Mouse (Mus musculus) hindbrain, embryonic 14.5 days (tissue): ENCODE measurements around the gene Tmpo. TPM values are rescaled to one million over a fixed set of nuclear protein-coding genes. Genes with fewer than 3 reads are reported as not detected.
A peak's percentile ranks its signal among the peaks of the same experiment; 100 is the strongest.

Source experiments
- ATAC-seq: fragments of 200-750 bp; cut with Nextera tagmentation; 2 replicates; pipeline ENCODE4 v1.8.0; 2017; ENCODE audit warnings: moderate number of reproducible peaks, mild to moderate bottlenecking, moderate TSS enrichment, moderate library complexity; ENCODE audit not compliant: low FRiP score
- DNase-seq: peaks from one replicate; pipeline ENCODE4 v3.0.0-alpha.2; 2015; ENCODE audit warnings: low spot score
- H3K27ac ChIP-seq: fragments of 300-500 bp; sonication (generic); 2 replicates; pipeline ENCODE4 v1.5.1; 2014; ENCODE audit warnings: mild to moderate bottlenecking, moderate library complexity
- H3K27me3 ChIP-seq: fragments of 300-500 bp; sonication (generic); 2 replicates; pipeline ENCODE4 v1.6.1; 2014; ENCODE audit warnings: mild to moderate bottlenecking, low read length, mixed read lengths; ENCODE audit not compliant: control insufficient read depth, insufficient read depth
- H3K36me3 ChIP-seq: fragments of 300-500 bp; sonication (generic); replicated peaks from 2 replicates; pipeline ENCODE4 v1.6.1; 2014; ENCODE audit not compliant: control insufficient read depth, insufficient read depth
- H3K4me1 ChIP-seq: fragments of 300-500 bp; sonication (generic); replicated peaks from 2 replicates; pipeline ENCODE4 v1.6.1; 2014; ENCODE audit warnings: antibody characterized with exemption, low read length, mixed read lengths; ENCODE audit not compliant: control insufficient read depth, insufficient read depth
- H3K4me2 ChIP-seq: fragments of 300-500 bp; sonication (generic); replicated peaks from 2 replicates; pipeline ENCODE4 v1.6.1; 2014; ENCODE audit warnings: mild to moderate bottlenecking, moderate library complexity
- H3K4me3 ChIP-seq: fragments of 300-500 bp; sonication (generic); replicated peaks from 2 replicates; pipeline ENCODE4 v1.5.1; 2014; ENCODE audit warnings: mild to moderate bottlenecking, low read length
- H3K9ac ChIP-seq: fragments of 300-500 bp; sonication (generic); 2 replicates; pipeline ENCODE4 v1.6.1; 2014
- H3K9me3 ChIP-seq: fragments of 300-500 bp; sonication (generic); 2 replicates; pipeline ENCODE4 v1.6.1; 2016; ENCODE audit warnings: low read length; ENCODE audit not compliant: control insufficient read depth
- WGBS: fragments of 180-500 bp; shearing (Covaris S2); extraction: QIAGEN DNeasy Blood & Tissue Kit; methylation state at CpG from one replicate; pipeline ENCODE4 v1.1.7; 2014; 5-methylcytosine and 5-hydroxymethylcytosine counted together
- polyA plus RNA-seq: library from polyadenylated mRNA; unstranded; fragments of >200 nt; fragmentation: Nextera tagmentation; extraction: Ambion mirVana; gene quantifications from 2 replicates; pipeline ENCODE4 v1.2.1, GENCODE M21; 2014

The Tmpo gene
- polyA plus RNA-seq, 1 experiment from 2014 or later, result 111 TPM

DNA sequence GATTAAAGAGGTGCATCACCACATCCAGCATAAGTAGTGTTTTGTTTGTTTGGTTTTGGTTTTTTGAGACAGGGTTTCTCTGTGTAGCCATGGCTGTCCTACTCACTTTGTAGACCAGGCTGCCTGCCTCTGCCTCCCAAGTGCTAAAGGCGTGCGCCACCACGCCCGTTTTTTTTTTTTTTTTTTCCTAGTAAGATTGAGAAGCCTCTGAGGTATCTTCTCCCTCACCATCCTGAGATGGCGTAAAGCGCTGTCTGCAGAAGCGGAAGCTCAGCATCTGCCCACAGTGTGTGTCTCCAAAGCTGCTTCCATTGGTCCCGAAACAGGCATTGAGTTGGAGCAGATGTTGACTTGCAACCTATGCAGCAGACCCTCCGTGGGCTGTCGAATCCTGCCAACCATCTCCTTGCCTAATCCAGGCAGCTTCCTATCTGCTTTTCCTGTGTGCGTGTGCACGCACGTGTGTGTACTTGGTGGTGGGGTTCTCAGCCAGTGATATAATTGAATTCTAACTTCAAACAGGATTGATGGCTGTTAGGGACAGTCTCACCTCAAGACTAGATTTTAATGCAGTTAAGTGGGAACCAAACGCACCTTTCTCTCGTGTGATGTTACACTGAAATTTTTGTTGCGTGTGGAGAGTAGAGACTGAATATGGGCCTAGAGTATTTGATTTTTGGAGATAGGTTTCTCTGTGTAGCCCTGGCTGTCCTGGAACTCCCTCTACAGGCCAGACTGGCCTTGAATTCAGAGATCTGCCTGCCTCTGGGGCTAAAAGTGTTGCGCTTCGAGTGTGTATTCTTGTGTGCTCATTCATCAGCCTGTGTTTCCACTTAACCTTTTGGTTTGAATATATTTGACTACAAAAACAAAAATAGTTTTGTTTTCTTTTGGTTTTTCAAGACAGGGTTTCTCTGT is 37.5 kb downstream of the Tmpo start:
- Histone ChIP-seq H3K27me3 (no peaks in the 10 kb centered on the region), H3K4me3 (no peak overlapping the region), H3K36me3 (peaks cover 28% of the 10 kb centered on the region), H3K9me3 (no peaks in the 10 kb centered on the region), H3K27ac (no peak overlapping the region), H3K4me1 (no peaks in the 10 kb centered on the region), H3K4me2 (no peak overlapping the region), H3K9ac (no peak overlapping the region)
- WGBS, result 78% methylated on average over 18 of the region's 18 CpGs
- DNase-seq (no peak), ATAC-seq (0 out of 2 replicates have a peak, but pooled peaks have one; percentile 46)

DNA sequence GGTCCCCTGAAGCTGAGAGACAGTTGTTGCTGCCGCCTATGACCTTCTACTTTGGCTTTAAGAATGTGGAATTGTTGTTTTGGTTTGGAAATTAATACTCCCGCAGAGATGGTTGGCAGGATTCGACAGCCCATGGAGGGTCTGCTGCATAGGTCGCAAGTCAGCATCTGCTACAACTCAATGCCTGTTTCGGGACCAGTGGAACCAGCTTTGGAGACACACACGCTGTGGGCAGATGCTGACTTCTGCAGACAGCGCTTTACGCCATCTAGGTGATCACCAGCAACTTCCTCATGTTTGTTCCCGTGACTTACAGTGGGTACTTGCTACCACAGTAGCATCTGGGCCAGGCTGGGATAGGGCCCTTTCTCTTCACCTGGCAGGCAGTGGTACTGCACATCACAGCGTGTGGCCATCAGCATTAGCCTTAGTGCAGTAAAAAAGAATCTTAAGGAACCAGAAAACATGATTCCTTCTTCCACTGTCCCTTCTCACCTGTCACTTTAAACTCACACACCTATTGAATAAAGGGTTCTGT is 38.4 kb downstream of the Tmpo start:
- Histone ChIP-seq H3K36me3 (peaks cover 24% of the 10 kb centered on the region), H3K4me3 (no peak overlapping the region), H3K9ac (no peak overlapping the region), H3K27me3 (no peaks in the 10 kb centered on the region), H3K27ac (no peak overlapping the region), H3K4me1 (no peaks in the 10 kb centered on the region), H3K9me3 (no peaks in the 10 kb centered on the region), H3K4me2 (no peak overlapping the region)
- no peak for ATAC-seq
- no peak for DNase-seq
- 78% methylated on average over 10 of the region's 10 CpGs for WGBS

- no peak overlapping the region for H3K9ac ChIP-seq
- no peaks in the 10 kb centered on the region for H3K27me3 ChIP-seq
- no peaks in the 10 kb centered on the region for H3K9me3 ChIP-seq
- H3K4me1 ChIP-seq, result no peaks in the 10 kb centered on the region
- peaks cover 14% of the 10 kb centered on the region; the same call in 1 of the 2 replicates for H3K36me3 ChIP-seq
- WGBS, result 41% methylated on average over 2 of the region's 2 CpGs
- DNase-seq (peak; percentile 70), ATAC-seq (0 out of 2 replicates have a peak, but pooled peaks have one; percentile 19)
- no peak overlapping the region for H3K4me3 ChIP-seq
- no peak overlapping the region for H3K27ac ChIP-seq
- H3K4me2 ChIP-seq, result no peak overlapping the region
These were observed 39.6 kb downstream of the Tmpo start for GRCm38 (mm10) chr10:91141564-91141963.

DNA sequence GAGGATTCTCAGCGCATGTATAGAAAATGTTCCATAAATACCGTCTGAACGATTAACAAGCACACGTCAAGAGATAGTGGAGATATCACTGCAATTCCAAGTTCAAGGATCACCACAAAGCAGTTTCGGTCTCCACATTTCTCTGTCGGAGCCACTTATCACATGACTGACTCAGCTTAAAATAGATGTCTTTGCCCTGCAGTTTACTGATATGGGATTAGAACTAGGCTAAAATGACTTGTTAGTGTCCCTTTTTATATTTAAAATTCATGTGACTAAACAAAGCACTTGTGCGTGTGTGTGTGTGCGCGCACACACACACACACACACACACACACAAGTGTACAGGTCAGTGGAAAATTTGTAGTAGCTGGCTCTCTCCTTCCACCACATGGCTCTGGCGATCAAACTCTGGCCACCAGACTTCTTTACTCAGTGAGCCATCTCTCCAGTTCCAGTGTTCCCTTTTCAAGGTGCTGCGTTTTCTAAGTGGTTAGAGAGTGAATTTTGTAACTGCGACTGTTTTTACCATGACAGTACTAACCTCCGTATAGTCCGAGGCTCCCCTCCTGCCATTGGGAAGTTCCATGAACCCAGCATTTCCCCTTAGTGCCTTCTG is 41.9 kb downstream of the Tmpo start:
- no peaks in the 10 kb centered on the region for H3K9me3 ChIP-seq
- no peaks in the 10 kb centered on the region for H3K36me3 ChIP-seq
- H3K9ac ChIP-seq, result no peak overlapping the region
- no peaks in the 10 kb centered on the region for H3K27me3 ChIP-seq
- no peaks in the 10 kb centered on the region for H3K4me1 ChIP-seq
- 92% methylated on average over 14 of the region's 14 CpGs for WGBS
- H3K4me3 ChIP-seq, result no peak overlapping the region
- no peak for ATAC-seq
- no peak overlapping the region for H3K27ac ChIP-seq
- H3K4me2 ChIP-seq, result no peak overlapping the region
- no peak for DNase-seq

DNA sequence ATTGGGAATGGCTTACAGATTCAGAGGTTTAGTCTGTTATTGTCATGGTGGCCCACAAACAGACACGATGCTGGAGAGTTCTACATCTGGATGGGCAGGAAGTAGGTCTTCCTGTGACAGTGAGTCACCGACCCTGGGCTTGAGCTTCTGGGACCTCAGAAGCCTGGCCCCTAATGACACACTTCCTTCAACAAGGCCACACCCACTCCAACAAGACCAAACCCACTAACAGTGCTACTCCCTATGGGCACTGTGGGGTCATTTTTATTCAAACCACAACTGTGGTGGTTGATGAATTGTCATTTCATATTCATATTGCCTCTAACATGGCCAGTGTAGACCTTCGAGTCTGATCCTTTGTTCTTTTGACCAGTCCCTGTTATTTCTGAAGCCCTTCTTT is 42.8 kb downstream of the Tmpo start:
- Histone ChIP-seq H3K27ac (no peak overlapping the region), H3K9me3 (no peaks in the 10 kb centered on the region), H3K36me3 (no peaks in the 10 kb centered on the region), H3K9ac (no peak overlapping the region), H3K4me3 (no peak overlapping the region), H3K4me1 (no peaks in the 10 kb centered on the region), H3K4me2 (no peak overlapping the region), H3K27me3 (no peaks in the 10 kb centered on the region)
- no peak for DNase-seq
- ATAC-seq, result no peak
- 87% methylated on average over 3 of the region's 3 CpGs for WGBS

DNA sequence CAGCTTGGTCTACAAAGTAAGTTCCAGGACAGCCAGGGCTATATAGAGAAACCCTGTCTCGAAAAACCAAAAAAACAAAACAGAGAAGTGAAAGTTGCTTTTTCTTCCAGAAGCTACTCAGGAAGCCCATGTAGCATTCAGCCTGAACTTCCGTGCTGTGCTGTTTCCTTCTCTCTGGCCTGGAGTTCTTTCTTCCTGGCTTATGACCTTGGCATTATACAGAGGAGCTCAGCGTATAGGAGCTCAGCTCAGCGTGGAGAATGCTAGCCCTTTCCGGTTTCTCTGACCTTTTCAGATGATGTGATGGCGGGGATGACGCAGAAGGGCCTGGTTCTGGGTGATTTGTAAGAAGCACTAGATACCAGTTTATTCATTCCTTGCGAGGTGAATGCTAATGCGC is 43.7 kb downstream of the Tmpo start:
- H3K4me1 ChIP-seq, result no peaks in the 10 kb centered on the region

DNA sequence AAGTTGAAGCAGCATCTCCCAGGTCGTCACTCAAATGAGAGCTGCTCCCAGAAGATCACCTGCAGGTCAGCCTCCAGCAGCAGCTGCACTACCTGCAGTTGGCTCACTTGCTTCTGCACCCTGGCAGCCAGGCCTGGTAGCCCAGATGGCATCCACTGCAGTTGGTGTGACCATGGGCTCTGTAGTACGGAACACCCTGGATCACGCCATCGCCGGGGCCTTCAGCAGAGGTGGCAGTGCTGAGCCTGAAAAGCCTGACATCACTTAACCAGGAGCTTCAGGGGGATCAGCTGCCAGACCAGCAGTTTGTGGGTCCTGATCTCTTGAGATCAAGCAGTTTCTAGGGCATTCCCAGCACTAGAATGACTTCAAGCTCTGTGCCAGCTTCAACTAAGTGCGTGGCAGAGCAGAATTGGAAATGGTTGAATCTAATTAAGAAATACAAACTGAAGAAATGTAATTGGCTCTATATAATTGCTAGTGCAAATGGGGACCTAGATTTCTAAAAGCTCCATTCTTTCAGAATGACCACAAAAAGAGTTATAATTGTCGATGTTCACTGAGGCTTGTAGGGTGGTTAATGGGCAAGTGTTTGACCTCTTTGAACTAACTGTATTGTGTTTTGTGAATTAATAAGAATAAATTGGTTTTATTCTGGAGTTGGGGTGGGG is 45.7 kb downstream of the Tmpo start:
- Histone ChIP-seq H3K9me3 (no peaks in the 10 kb centered on the region), H3K9ac (no peak overlapping the region), H3K4me2 (no peak overlapping the region), H3K4me3 (no peak overlapping the region), H3K4me1 (no peaks in the 10 kb centered on the region), H3K36me3 (no peaks in the 10 kb centered on the region), H3K27ac (no peak overlapping the region), H3K27me3 (no peaks in the 10 kb centered on the region)
- no peak for DNase-seq
- WGBS, result 81% methylated on average over 7 of the region's 7 CpGs
- ATAC-seq, result no peak

More for the DNA sequence above, 43.7 kb downstream of the Tmpo start:
- WGBS, result 59% methylated on average over 9 of the region's 9 CpGs
- Histone ChIP-seq H3K27me3 (no peaks in the 10 kb centered on the region), H3K27ac (no peak overlapping the region), H3K4me3 (no peak overlapping the region), H3K9me3 (no peaks in the 10 kb centered on the region), H3K36me3 (no peaks in the 10 kb centered on the region), H3K4me2 (no peak overlapping the region), H3K9ac (no peak overlapping the region)
- DNase-seq (no peak), ATAC-seq (no peak)

DNA sequence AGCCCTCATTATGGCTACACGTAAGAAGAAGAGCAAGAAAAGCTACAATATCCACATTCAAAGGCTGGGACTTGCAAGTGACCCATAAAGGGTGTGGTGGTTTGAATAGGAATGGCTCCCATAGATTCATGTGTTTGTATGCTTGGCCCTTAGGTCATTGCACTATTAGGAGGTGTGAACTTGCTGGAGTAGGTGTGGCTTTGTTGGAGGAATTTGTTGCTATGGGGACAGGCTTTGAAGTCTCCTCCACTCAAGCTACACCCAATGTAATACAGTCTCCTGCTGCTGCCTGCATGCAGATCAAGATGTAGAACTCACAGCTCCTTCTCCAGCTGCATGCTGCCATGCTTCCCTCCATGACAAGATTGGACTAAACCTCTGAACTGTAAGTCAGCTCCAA is 49.5 kb downstream of the Tmpo start:
- Histone ChIP-seq H3K4me1 (no peaks in the 10 kb centered on the region), H3K36me3 (no peaks in the 10 kb centered on the region), H3K27ac (no peak overlapping the region), H3K4me3 (no peak overlapping the region), H3K9me3 (no peaks in the 10 kb centered on the region), H3K9ac (no peak overlapping the region), H3K4me2 (no peak overlapping the region), H3K27me3 (no peaks in the 10 kb centered on the region)
- 86% methylated on average over 1 of the region's 1 CpGs for WGBS
- no peak for DNase-seq
- ATAC-seq, result no peak

DNA sequence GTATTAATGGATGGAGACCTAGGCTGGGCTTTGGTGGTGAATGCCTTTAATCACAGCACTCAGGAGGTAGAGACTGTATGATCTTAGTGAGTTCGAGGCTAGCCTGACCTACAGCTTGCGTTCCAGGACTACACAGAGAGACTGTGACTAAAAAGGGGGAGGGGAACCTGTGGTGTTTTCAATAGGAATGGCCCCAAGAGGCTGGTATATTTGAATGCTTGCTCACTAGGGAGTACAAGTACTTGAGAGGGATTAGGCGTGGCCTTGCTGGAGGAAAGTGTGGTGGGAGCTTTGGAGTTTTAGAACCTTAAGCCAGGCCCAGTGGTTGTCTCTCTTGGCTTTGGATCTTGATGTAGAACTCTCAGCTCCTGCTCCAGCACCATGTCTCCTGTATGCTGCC is 50.3 kb downstream of the Tmpo start:
- Histone ChIP-seq H3K27ac (no peak overlapping the region), H3K27me3 (no peaks in the 10 kb centered on the region), H3K9me3 (no peaks in the 10 kb centered on the region), H3K4me2 (no peak overlapping the region), H3K4me3 (no peak overlapping the region), H3K36me3 (no peaks in the 10 kb centered on the region), H3K9ac (no peak overlapping the region), H3K4me1 (no peaks in the 10 kb centered on the region)
- DNase-seq (no peak), ATAC-seq (no peak)
- 81% methylated on average over 3 of the region's 3 CpGs for WGBS
